Mouse (Mus musculus): Measurements from ENCODE around the gene Spg11. TPM values are rescaled to one million over a fixed set of nuclear protein-coding genes. Genes with fewer than 3 reads are reported as not detected.

Gene Spg11
- total and polyA plus RNA-seq, 3 experiments = 1.1 to 15.5 (median 10.7) TPM

- Histone ChIP-seq H3K4me3 (ENCODE audit: low read depth, low read length) (no peak overlapping the region), H3K4me1 (ENCODE audit: insufficient read depth, low read depth, low read length) (no peaks in the 10 kb centered on the region), H3K9me3 (replicated peaks) (no peaks in the 10 kb centered on the region), H3K27me3 (ENCODE audit: insufficient read depth, low read length) (no peaks in the 10 kb centered on the region), H3K36me3 (replicated peaks) (peaks cover 50% of the 10 kb centered on the region)
- ATAC-seq (ENCODE audit: extremely low read depth, insufficient number of reproducible peaks, low FRiP score, poor library complexity, severe bottlenecking) (no peak), DNase-seq (ENCODE audit: low spot score) (no peak)
- TF ChIP-seq GATA2 (IDR thresholded peaks at IDR 0.05; ENCODE audit: borderline replicate concordance, low read depth, low read length) (no peak), POLR2AphosphoS5 (IDR thresholded peaks at IDR 0.05; ENCODE audit: insufficient replicate concordance, low read depth, low read length) (no peak), TAL1 (conservative IDR thresholded peaks at IDR 0.05; ENCODE audit: low read depth, low read length) (no peak), CTCF (IDR thresholded peaks at IDR 0.05; ENCODE audit: low read depth, low read length) (no peak), GATA1 (IDR thresholded peaks at IDR 0.05; ENCODE audit: borderline replicate concordance, low read length) (no peak)
These were observed 109.4 kb downstream of the Spg11 start for GRCm38 (mm10) chr2:122008832-122009231.

Other genes starting within 250 kb of the Spg11 start
- 107 and 137 TPM in 2 replicates for gene Ctdspl2, start 162.4 kb downstream of the Spg11 start, total RNA-seq (2014; fragmentation: Nextera tagmentation)
- gene Ctdspl2, start 162.4 kb downstream of the Spg11 start, total RNA-seq (2017) = 75.4 and 79.1 TPM in 2 replicates
- gene Ctdspl2, start 162.4 kb downstream of the Spg11 start, polyA plus RNA-seq (2012) = 3.7 and 5.3 TPM in 2 replicates
- not detected in 2 replicates for gene Mageb3, start 162.3 kb downstream of the Spg11 start, total RNA-seq (2014; fragmentation: Nextera tagmentation)
- gene Mageb3, start 162.3 kb downstream of the Spg11 start, total RNA-seq (2017) = 0.27 and 0.29 TPM in 2 replicates
- gene Mageb3, start 162.3 kb downstream of the Spg11 start, polyA plus RNA-seq (2012) = 0.03 TPM in 1 of 2 replicates, not detected in the other
- gene Eif3j1, start 89.8 kb downstream of the Spg11 start, total RNA-seq (2014; fragmentation: Nextera tagmentation) = 23.0 and 27.0 TPM in 2 replicates
- 8.4 and 9.5 TPM in 2 replicates for gene Eif3j1, start 89.8 kb downstream of the Spg11 start, total RNA-seq (2017)
- 35.5 and 95.2 TPM in 2 replicates for gene Eif3j1, start 89.8 kb downstream of the Spg11 start, polyA plus RNA-seq (2012)
- 996 and 1,120 TPM in 2 replicates for gene B2m, start 29.3 kb upstream of the Spg11 start, total RNA-seq (2014; fragmentation: Nextera tagmentation)
- gene B2m, start 29.3 kb upstream of the Spg11 start, total RNA-seq (2017) = 2,007 and 2,025 TPM in 2 replicates
- 28.8 and 29.6 TPM in 2 replicates for gene B2m, start 29.3 kb upstream of the Spg11 start, polyA plus RNA-seq (2012)
- gene Trim69, start 42.3 kb upstream of the Spg11 start, total RNA-seq (2014; fragmentation: Nextera tagmentation) = not detected in 2 replicates
- not detected in 2 replicates for gene Trim69, start 42.3 kb upstream of the Spg11 start, total RNA-seq (2017)
- not detected in 2 replicates for gene Trim69, start 42.3 kb upstream of the Spg11 start, polyA plus RNA-seq (2012)
- gene Patl2, start 67.8 kb upstream of the Spg11 start, total RNA-seq (2014; fragmentation: Nextera tagmentation) = 1.1 and 1.9 TPM in 2 replicates
- 13.7 and 14.5 TPM in 2 replicates for gene Patl2, start 67.8 kb upstream of the Spg11 start, total RNA-seq (2017)
- 0.04 and 0.09 TPM in 2 replicates for gene Patl2, start 67.8 kb upstream of the Spg11 start, polyA plus RNA-seq (2012)
- gene Terb2, start 67.9 kb upstream of the Spg11 start, total RNA-seq (2014; fragmentation: Nextera tagmentation) = not detected in 2 replicates
- not detected in 2 replicates for gene Terb2, start 67.9 kb upstream of the Spg11 start, total RNA-seq (2017)
- gene Terb2, start 67.9 kb upstream of the Spg11 start, polyA plus RNA-seq (2012) = not detected in 2 replicates
- gene Sord, start 116.4 kb upstream of the Spg11 start, total RNA-seq (2014; fragmentation: Nextera tagmentation) = 211 and 213 TPM in 2 replicates
- gene Sord, start 116.4 kb upstream of the Spg11 start, total RNA-seq (2017) = 230 and 241 TPM in 2 replicates
- gene Sord, start 116.4 kb upstream of the Spg11 start, polyA plus RNA-seq (2012) = 91.7 and 102 TPM in 2 replicates
- not detected in 2 replicates for gene Duox2, start 180.1 kb upstream of the Spg11 start, total RNA-seq (2014; fragmentation: Nextera tagmentation)
- gene Duox2, start 180.1 kb upstream of the Spg11 start, total RNA-seq (2017) = 0.16 TPM in 1 of 2 replicates, not detected in the other
- not detected in 2 replicates for gene Duox2, start 180.1 kb upstream of the Spg11 start, polyA plus RNA-seq (2012)
- not detected in 2 replicates for gene Duoxa2, start 180.5 kb upstream of the Spg11 start, total RNA-seq (2014; fragmentation: Nextera tagmentation)
- gene Duoxa2, start 180.5 kb upstream of the Spg11 start, total RNA-seq (2017) = 0.16 TPM in 1 of 2 replicates, not detected in the other
- gene Duoxa2, start 180.5 kb upstream of the Spg11 start, polyA plus RNA-seq (2012) = not detected in 2 replicates
- not detected in 2 replicates for gene Duoxa1, start 195.3 kb upstream of the Spg11 start, total RNA-seq (2014; fragmentation: Nextera tagmentation)
- gene Duoxa1, start 195.3 kb upstream of the Spg11 start, total RNA-seq (2017) = 0.11 TPM in 1 of 2 replicates, not detected in the other
- gene Duoxa1, start 195.3 kb upstream of the Spg11 start, polyA plus RNA-seq (2012) = not detected in 2 replicates
- gene Duox1, start 197.3 kb upstream of the Spg11 start, total RNA-seq (2014; fragmentation: Nextera tagmentation) = not detected in 2 replicates
- not detected in 2 replicates for gene Duox1, start 197.3 kb upstream of the Spg11 start, total RNA-seq (2017)
- gene Duox1, start 197.3 kb upstream of the Spg11 start, polyA plus RNA-seq (2012) = not detected in 2 replicates